Comparison of ENCODE assay signal across 9 mouse cellular contexts in genomic region chr9:96765410-96765809, GRCm38 (mm10). TPM values are rescaled to one million over a fixed set of nuclear protein-coding genes. Genes with fewer than 3 reads are reported as not detected.
DNase-seq lines count a peak whose midpoint lies in the region; ATAC-seq and TF ChIP-seq lines count a peak whose summit lies in the region.
"Had no signal": no experiment of that assay in that cellular context is flagged by ENCODE, and none has a peak within 500 bp of the region (broad histone marks: within the 10 kb centered on the region; RNA-seq: fewer than 3 reads in every experiment).

No protein-coding gene starts in this region.

- DNase-seq in CH12.LX (ENCODE audit: extremely low read depth): no peak
- DNase-seq in NIH3T3 (ENCODE audit: low read depth): peak; percentile 62
- DNase-seq in induced T-regulatory cell, adult 2 months (ENCODE audit: low read depth): peak; percentile 71
- DNase-seq in naive thymus-derived CD4-positive, alpha-beta T cell, adult 2 months (ENCODE audit: low read depth): peak; percentile 64
- DNase-seq in gastrocnemius, postnatal 4 days (ENCODE audit: low spot score in 2 of 2): no peak
- no peak for DNase-seq in cerebellum, postnatal 4 days (ENCODE audit: low spot score in 2 of 2)
- no peak for DNase-seq in hindbrain, embryonic 11.5 days (ENCODE audit: low spot score)
- no peak for DNase-seq in cerebellum, adult 2 months

- TF ChIP-seq CTCF in CH12.LX (conservative IDR thresholded peaks at IDR 0.05 in 1 of 2, IDR thresholded peaks at IDR 0.05 in 1 of 2; ENCODE audit: low read depth in 2 of 2, low read length in 2 of 2): no peak
- no peak for TF ChIP-seq CTCF in cerebellum, adult 2 months (IDR thresholded peaks at IDR 0.05; ENCODE audit: borderline replicate concordance, insufficient read depth, low read depth, low read length)

- no peak for ATAC-seq in hindbrain, embryonic 11.5 days (ENCODE audit: low FRiP score)

- peaks cover 4% of the 10 kb centered on the region for H3K9me3 ChIP-seq in CH12.LX (replicated peaks; ENCODE audit: low read length)
- no peaks in the 10 kb centered on the region for H3K9me3 ChIP-seq in hindbrain, embryonic 11.5 days (ENCODE audit: control insufficient read depth, low read length)
- H3K9me3 ChIP-seq: hindbrain, embryonic 12.5 days had no signal

- no peak for TF ChIP-seq RAD21 in CH12.LX (IDR thresholded peaks at IDR 0.05; ENCODE audit: low read depth, low read length)

- peak overlapping the region; percentile 66 for H3K9ac ChIP-seq in CH12.LX (ENCODE audit: insufficient read depth, low read depth)
- H3K9ac ChIP-seq in hindbrain, embryonic 11.5 days (ENCODE audit: low read depth, low read length): no peak overlapping the region
- H3K9ac ChIP-seq: hindbrain, embryonic 12.5 days had no signal

- WGBS in hindbrain, embryonic 11.5 days: 75% methylated on average over 5 of the region's 5 CpGs
- 77% methylated on average over 5 of the region's 5 CpGs for WGBS in cerebellum, adult 2 months

- H3K36me3 ChIP-seq in CH12.LX (replicated peaks in 1 of 2; ENCODE audit: control insufficient read depth in 1 of 2, insufficient read depth in 1 of 2, low read length in 1 of 2): peaks cover 0 to 10% of the 10 kb centered on the region in 2 experiments
- H3K36me3 ChIP-seq in hindbrain, embryonic 11.5 days (ENCODE audit: control insufficient read depth, insufficient read depth, low read length): no peaks in the 10 kb centered on the region
- H3K36me3 ChIP-seq: hindbrain, embryonic 12.5 days had no signal

- in situ Hi-C loops in CH12.LX (cut with MboI; ENCODE audit: low pct_ligation_motif_present, low pct_unique_long_range_greater_than_20kb, low sequenced_read_pairs): no loop called here

- dilution Hi-C loops in CH12.LX (cut with MboI; ENCODE audit: extremely low pct_ligation_motif_present, extremely low pct_unique_long_range_greater_than_20kb, low sequenced_read_pairs): no loop called here

- no peak for TF ChIP-seq EP300 in CH12.LX (IDR thresholded peaks at IDR 0.05; ENCODE audit: low read length)

- peak overlapping the region; percentile 46 for H3K4me2 ChIP-seq in CH12.LX (ENCODE audit: insufficient read depth, low read depth, poor library complexity, severe bottlenecking)
- H3K4me2 ChIP-seq in hindbrain, embryonic 11.5 days (replicated peaks; ENCODE audit: low read depth, low read length): no peak overlapping the region
- H3K4me2 ChIP-seq: hindbrain, embryonic 12.5 days had no signal

- peak overlapping the region; percentile 0 to 52 (median 26) for H3K4me3 ChIP-seq in CH12.LX (replicated peaks in 1 of 3; ENCODE audit: low read depth in 2 of 3, low read length in 2 of 3, poor library complexity in 1 of 3)
- H3K4me3 ChIP-seq in hindbrain, embryonic 11.5 days (ENCODE audit: low read depth, low read length): no peak overlapping the region
- no peak overlapping the region for H3K4me3 ChIP-seq in cerebellum, adult 2 months (replicated peaks; ENCODE audit: insufficient read depth, low read depth, low read length)
- H3K4me3 ChIP-seq: hindbrain, embryonic 12.5 days had no signal

- no peaks in the 10 kb centered on the region; the same call in 1 of the 2 replicates for H3K79me2 ChIP-seq in CH12.LX (replicated peaks; ENCODE audit: control insufficient read depth, extremely low read depth, insufficient read depth, poor library complexity, severe bottlenecking)

- H3K4me1 ChIP-seq in CH12.LX (ENCODE audit: control insufficient read depth in 1 of 2, insufficient read depth in 2 of 2): peaks cover 0 to 9% of the 10 kb centered on the region in 2 experiments; a peak in 3 of 4 replicates
- H3K4me1 ChIP-seq in hindbrain, embryonic 11.5 days (replicated peaks; ENCODE audit: control insufficient read depth, insufficient read depth, low read length): no peaks in the 10 kb centered on the region
- H3K4me1 ChIP-seq in cerebellum, adult 2 months (ENCODE audit: control insufficient read depth, insufficient read depth, low read length): no peaks in the 10 kb centered on the region
- H3K4me1 ChIP-seq: hindbrain, embryonic 12.5 days had no signal

- no peak overlapping the region for H3K27ac ChIP-seq in CH12.LX (ENCODE audit: insufficient read depth, low read depth)
- no peak overlapping the region for H3K27ac ChIP-seq in hindbrain, embryonic 11.5 days (ENCODE audit: low read depth, low read length)
- H3K27ac ChIP-seq in cerebellum, adult 2 months (ENCODE audit: insufficient read depth, low read length): no peak overlapping the region
- H3K27ac ChIP-seq: hindbrain, embryonic 12.5 days had no signal

- no peaks in the 10 kb centered on the region for H3K27me3 ChIP-seq in CH12.LX (replicated peaks)
- H3K27me3 ChIP-seq in hindbrain, embryonic 11.5 days (ENCODE audit: control insufficient read depth, insufficient read depth, low read length): no peaks in the 10 kb centered on the region
- H3K27me3 ChIP-seq in cerebellum, adult 2 months (ENCODE audit: control insufficient read depth, insufficient read depth, low read length): no peaks in the 10 kb centered on the region
- H3K27me3 ChIP-seq: hindbrain, embryonic 12.5 days had no signal

- TF ChIP-seq POLR2A in CH12.LX (IDR thresholded peaks at IDR 0.05; ENCODE audit: low read depth, low read length): peak; percentile 79
- TF ChIP-seq POLR2A in cerebellum, adult 2 months (IDR thresholded peaks at IDR 0.05; ENCODE audit: borderline replicate concordance, insufficient read depth, low read length): no peak

TF ChIP-seq in CH12.LX, 34 proteins besides CTCF, POLR2A, EP300 and RAD21:
- no peak for TF ChIP-seq MEF2A (IDR thresholded peaks at IDR 0.05; ENCODE audit: borderline replicate concordance, low read depth, low read length)
- TF ChIP-seq ZMIZ1 (IDR thresholded peaks at IDR 0.05; ENCODE audit: low read depth, low read length): peak; percentile 72; the same call in 1 of the 2 replicates
- peak; percentile 54 for TF ChIP-seq NELFE (IDR thresholded peaks at IDR 0.05; ENCODE audit: low read depth, low read length)
- TF ChIP-seq TCF12 (IDR thresholded peaks at IDR 0.05; ENCODE audit: low read depth, low read length): 0 out of 2 replicates have a peak, but pooled peaks have one; percentile 12
- no peak for TF ChIP-seq RCOR1 (conservative IDR thresholded peaks at IDR 0.05; ENCODE audit: low read depth, low read length)
- TF ChIP-seq TBP (conservative IDR thresholded peaks at IDR 0.05; ENCODE audit: low read depth, low read length): peak; percentile 90
- no peak for TF ChIP-seq SMC3 (IDR thresholded peaks at IDR 0.05; ENCODE audit: low read depth, low read length)

RNA-seq across cellular contexts. Expression of gene Zbtb38, which starts 12.8 kb away (rescaled TPM):
- total RNA-seq in CH12.LX (2012; rRNA removed) (83.6 and 102 TPM in 2 replicates), CH12.LX (2014; rRNA removed) (67.9 and 68.8 TPM in 2 replicates)
- polyA plus RNA-seq in CH12.LX (2012; ENCODE audit: insufficient read length, low read depth): 51.7 and 53.0 TPM in 2 replicates
- 10 to 100 TPM; 15.9 to 20.1 TPM for total RNA-seq in gastrocnemius, postnatal 4 days (2021)
- 11.1 and 14.3 TPM in 2 replicates for polyA plus RNA-seq in hindbrain, embryonic 11.5 days (2014; fragmentation: Nextera tagmentation; extraction: Ambion mirVana)
- polyA plus RNA-seq in cerebellum, adult 2 months (2012; rRNA removed): 19.2 and 21.5 TPM in 2 replicates

Comparison
In these comparisons a context has a peak if more than half of its experiments do, and no peak if none do; other contexts are left out.
1. DNase-seq: peak in NIH3T3 (single experiment), induced T-regulatory cell, adult 2 months (single experiment) and naive thymus-derived CD4-positive, alpha-beta T cell, adult 2 months (single experiment); none in CH12.LX (single experiment), gastrocnemius, postnatal 4 days (0 of 2), cerebellum, postnatal 4 days (0 of 2), hindbrain, embryonic 11.5 days (single experiment) and cerebellum, adult 2 months (0 of 2).
2. H3K4me3 ChIP-seq: peak in CH12.LX (3 of 3); none in hindbrain, embryonic 11.5 days (single experiment) and cerebellum, adult 2 months (single experiment).